Mouse (Mus musculus) heart, embryonic 16.5 days (tissue): Measurements from ENCODE around the gene Bik. TPM values are rescaled to one million over a fixed set of nuclear protein-coding genes. Genes with fewer than 3 reads are reported as not detected.

Experiments
- ATAC-seq: fragments of 200-750 bp; cut with Nextera tagmentation; replicated peaks from 2 replicates; pipeline ENCODE4 v1.8.0; 2017; ENCODE audit warnings: moderate number of reproducible peaks; ENCODE audit not compliant: insufficient read depth, low FRiP score; ENCODE audit errors: extremely low read depth
- H3K27ac ChIP-seq: fragments of 300-500 bp; sonication (generic); 2 replicates; pipeline ENCODE4 v1.5.1; 2014; ENCODE audit warnings: mild to moderate bottlenecking, low read length, control low read depth, moderate library complexity
- H3K27me3 ChIP-seq: fragments of 300-500 bp; sonication (generic); 2 replicates; pipeline ENCODE4 v1.6.1; 2014; ENCODE audit warnings: low read length, mixed read lengths; ENCODE audit not compliant: control insufficient read depth, insufficient read depth
- H3K36me3 ChIP-seq: fragments of 300-500 bp; sonication (generic); 2 replicates; pipeline ENCODE4 v1.6.1; 2014; ENCODE audit not compliant: control insufficient read depth, insufficient read depth
- H3K4me1 ChIP-seq: fragments of 300-500 bp; sonication (generic); 2 replicates; pipeline ENCODE4 v1.6.1; 2014; ENCODE audit warnings: low read length, mixed read lengths; ENCODE audit not compliant: control insufficient read depth, insufficient read depth
- H3K4me2 ChIP-seq: fragments of 300-500 bp; sonication (generic); 2 replicates; pipeline ENCODE4 v1.6.1; 2014; ENCODE audit warnings: low read depth, mild to moderate bottlenecking, control low read depth, low read length
- H3K4me3 ChIP-seq: fragments of 300-500 bp; sonication (generic); 2 replicates; pipeline ENCODE4 v1.5.1; 2014; ENCODE audit warnings: mild to moderate bottlenecking, control low read depth, low read length
- H3K9ac ChIP-seq: fragments of 300-500 bp; sonication (generic); 2 replicates; pipeline ENCODE4 v1.6.1; 2014; ENCODE audit warnings: low read length, control low read depth
- H3K9me3 ChIP-seq: fragments of 300-500 bp; sonication (generic); replicated peaks from 2 replicates; pipeline ENCODE4 v1.6.1; 2016; ENCODE audit warnings: low read length; ENCODE audit not compliant: control insufficient read depth
- WGBS: fragments of 180-500 bp; shearing (Covaris S2); extraction: QIAGEN DNeasy Blood & Tissue Kit; methylation state at CpG from one replicate; pipeline ENCODE4 v1.1.7; 2014; 5-methylcytosine and 5-hydroxymethylcytosine counted together
- polyA plus RNA-seq: library from polyadenylated mRNA; unstranded; fragments of >200 nt; fragmentation: Nextera tagmentation; extraction: Ambion mirVana; gene quantifications from 2 replicates; pipeline ENCODE4 v1.2.1, GENCODE M21; 2015

Bik gene
- 22.9 TPM in 2 replicates for polyA plus RNA-seq

- Histone ChIP-seq H3K27ac (peak within 1 kb of the TSS; percentile 68), H3K4me2 (peak within 1 kb of the TSS; percentile 93), H3K4me3 (peak within 1 kb of the TSS; percentile 85), H3K9ac (peak within 1 kb of the TSS; percentile 88), H3K36me3 (no peaks in the 10 kb centered on the region), H3K27me3 (no peaks in the 10 kb centered on the region), H3K9me3 (no peaks in the 10 kb centered on the region), H3K4me1 (peaks cover 82% of the 10 kb centered on the region)
- under 1% methylated on average over 45 of the region's 45 CpGs for WGBS
- ATAC-seq, result peak; percentile 53
Observed at GRCm38 (mm10) chr15:83526424-83527091, at the start of gene Bik. TSS of gene Bik (plus strand) at chr15:83526862.

- 64% methylated on average over 3 of the region's 3 CpGs for WGBS
Observed at GRCm38 (mm10) chr15:83478096-83478495, 48.6 kb upstream of the Bik start.

DNA sequence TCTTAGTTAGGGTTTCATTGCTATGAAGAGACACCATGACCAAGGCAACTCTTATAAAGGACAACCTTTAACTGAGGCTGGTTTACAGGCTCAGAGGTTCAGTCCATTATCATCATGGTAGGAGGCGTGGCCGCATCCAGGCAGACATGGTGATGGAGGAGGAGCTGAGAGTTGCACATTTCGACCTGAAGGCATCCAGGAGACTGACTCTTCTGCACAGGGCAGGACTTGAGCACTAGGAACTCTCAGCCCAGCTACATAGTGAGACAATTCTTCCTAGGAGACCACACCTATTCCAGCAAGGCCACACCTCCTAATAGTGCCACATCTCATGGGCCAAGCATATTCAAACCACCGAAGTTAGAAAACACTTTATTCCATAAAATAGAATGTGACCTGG, 46.8 kb upstream of the Bik start:
- no peak for ATAC-seq
- Histone ChIP-seq H3K4me1 (peaks cover 1% of the 10 kb centered on the region; the same call in 1 of the 2 replicates), H3K36me3 (no peaks in the 10 kb centered on the region), H3K27me3 (no peaks in the 10 kb centered on the region), H3K9me3 (no peaks in the 10 kb centered on the region), H3K27ac (no peak overlapping the region), H3K4me3 (no peak overlapping the region), H3K9ac (no peak overlapping the region), H3K4me2 (no peak overlapping the region)
- 89% methylated on average over 4 of the region's 4 CpGs for WGBS

More at GRCm38 (mm10) chr15:83478096-83478495, 48.6 kb upstream of the Bik start:
- no peak for ATAC-seq
- H3K9ac ChIP-seq, result no peak overlapping the region
- H3K9me3 ChIP-seq, result no peaks in the 10 kb centered on the region
- H3K36me3 ChIP-seq, result no peaks in the 10 kb centered on the region
- no peaks in the 10 kb centered on the region for H3K27me3 ChIP-seq
- H3K4me2 ChIP-seq, result no peak overlapping the region
- no peak overlapping the region for H3K4me3 ChIP-seq
- no peak overlapping the region for H3K27ac ChIP-seq
- H3K4me1 ChIP-seq, result peaks cover 15% of the 10 kb centered on the region

DNA sequence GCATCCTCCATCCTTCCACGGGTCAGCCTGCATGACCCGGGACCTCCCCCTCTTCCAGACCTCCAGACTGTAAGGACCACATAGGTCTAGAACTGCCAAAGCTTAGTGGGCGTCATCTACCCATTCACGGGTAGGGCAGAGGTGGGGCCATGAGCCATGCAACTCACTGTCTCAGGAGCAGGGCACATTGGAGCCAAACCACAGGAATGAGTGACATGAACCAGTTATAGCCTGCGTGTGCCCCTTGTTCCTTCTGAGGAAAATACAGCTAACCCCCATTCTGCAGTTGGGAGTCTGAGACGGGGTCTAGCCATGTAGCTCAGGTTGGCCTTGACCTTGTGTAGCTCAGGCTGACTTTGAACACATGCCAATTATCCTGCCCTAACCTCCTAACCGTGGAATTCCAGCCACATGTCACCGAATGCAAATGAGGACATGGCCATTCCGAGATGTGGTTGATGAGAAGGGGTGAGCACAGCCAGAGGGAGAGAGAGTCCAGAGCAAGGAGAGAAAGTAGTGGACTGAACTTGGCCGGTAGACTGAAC, 45.4 kb upstream of the Bik start:
- 64% methylated on average over 10 of the region's 10 CpGs for WGBS

DNA sequence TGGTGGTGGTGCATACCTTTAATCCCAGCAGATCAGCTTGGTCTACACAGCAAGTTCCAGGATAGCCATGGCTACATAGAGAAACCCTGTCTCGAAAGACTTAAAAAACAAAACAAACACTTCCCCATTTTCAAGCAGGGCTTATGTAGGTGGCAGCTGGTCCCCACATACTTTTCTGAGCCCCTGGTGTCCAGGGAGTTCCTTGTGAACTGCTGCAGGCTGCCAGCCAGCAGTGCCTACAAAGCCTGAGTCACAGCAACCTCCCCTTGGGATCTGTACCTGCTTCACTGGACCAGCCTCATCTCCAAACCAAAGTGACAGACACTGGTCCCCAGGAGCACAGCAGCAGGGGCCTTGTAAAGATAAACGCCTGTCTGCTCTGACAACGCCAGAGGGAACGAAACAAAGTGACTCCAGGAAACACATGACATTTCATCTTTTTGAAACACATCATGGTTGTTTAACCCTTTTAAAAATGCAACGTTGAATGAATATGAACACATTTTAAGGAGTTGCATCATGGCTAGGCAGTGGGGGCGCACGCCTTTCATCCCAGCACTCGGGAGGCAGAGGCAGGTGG, 43.9 kb upstream of the Bik start:
- Histone ChIP-seq H3K36me3 (no peaks in the 10 kb centered on the region), H3K4me3 (no peak overlapping the region), H3K27me3 (no peaks in the 10 kb centered on the region), H3K27ac (no peak overlapping the region), H3K9me3 (no peaks in the 10 kb centered on the region), H3K9ac (no peak overlapping the region), H3K4me2 (no peak overlapping the region), H3K4me1 (peaks cover 4% of the 10 kb centered on the region)
- 73% methylated on average over 8 of the region's 8 CpGs for WGBS
- ATAC-seq, result no peak

More for the DNA sequence above, 45.4 kb upstream of the Bik start:
- Histone ChIP-seq H3K9me3 (no peaks in the 10 kb centered on the region), H3K9ac (no peak overlapping the region), H3K4me2 (no peak overlapping the region), H3K4me1 (no peaks in the 10 kb centered on the region), H3K27me3 (no peaks in the 10 kb centered on the region), H3K27ac (no peak overlapping the region), H3K36me3 (no peaks in the 10 kb centered on the region), H3K4me3 (no peak overlapping the region)
- no peak for ATAC-seq

- WGBS, result 44% methylated on average over 2 of the region's 2 CpGs
- Histone ChIP-seq H3K9me3 (no peaks in the 10 kb centered on the region), H3K4me1 (peaks cover 8% of the 10 kb centered on the region), H3K4me3 (no peak overlapping the region), H3K27me3 (no peaks in the 10 kb centered on the region), H3K4me2 (no peak overlapping the region), H3K27ac (no peak overlapping the region), H3K36me3 (no peaks in the 10 kb centered on the region), H3K9ac (no peak overlapping the region)
- ATAC-seq, result no peak
Observed at GRCm38 (mm10) chr15:83483482-83483881, 43.2 kb upstream of the Bik start.

GRCm38 (mm10) chr15:83484311-83484710, 42.4 kb upstream of the Bik start:
- 88% methylated on average over 10 of the region's 10 CpGs for WGBS
- Histone ChIP-seq H3K36me3 (no peaks in the 10 kb centered on the region), H3K27ac (no peak overlapping the region), H3K9ac (no peak overlapping the region), H3K27me3 (no peaks in the 10 kb centered on the region), H3K4me1 (peaks cover 8% of the 10 kb centered on the region), H3K9me3 (no peaks in the 10 kb centered on the region), H3K4me3 (no peak overlapping the region), H3K4me2 (no peak overlapping the region)
- ATAC-seq, result no peak

DNA sequence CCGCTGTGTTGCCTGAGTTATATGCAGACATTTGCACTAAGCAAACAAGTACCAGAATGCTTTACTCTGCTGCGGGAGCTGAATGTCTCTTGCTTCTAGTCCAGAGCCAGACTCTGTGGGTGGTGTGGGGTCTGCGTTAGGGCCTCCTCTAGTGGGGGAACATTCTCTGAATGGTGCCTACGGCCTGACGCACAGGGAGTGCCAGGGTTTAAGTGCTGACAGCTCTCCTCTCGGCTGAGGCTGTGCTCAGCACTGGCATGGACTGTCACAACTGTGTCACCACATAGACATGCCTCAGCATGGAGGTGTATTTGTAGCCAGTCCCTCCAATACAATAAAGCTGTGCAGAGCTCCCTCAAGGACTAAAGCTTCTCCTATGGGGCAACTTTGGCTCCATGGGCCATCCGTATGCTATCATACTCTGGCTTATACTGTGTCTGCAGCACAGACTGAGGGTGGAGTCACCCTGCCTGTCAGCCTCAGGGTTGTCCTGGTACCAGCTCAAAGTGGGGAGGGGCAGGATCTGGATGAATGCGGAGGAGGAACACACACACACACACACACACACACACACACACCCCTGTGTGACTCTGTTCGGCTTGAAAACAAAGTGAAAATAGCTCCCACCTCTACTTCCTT, 39.1 kb upstream of the Bik start:
- no peak overlapping the region for H3K4me2 ChIP-seq
- peaks cover 8% of the 10 kb centered on the region for H3K4me1 ChIP-seq
- peak; percentile 78 for ATAC-seq
- H3K27ac ChIP-seq, result peak overlapping the region; percentile 58
- H3K9me3 ChIP-seq, result no peaks in the 10 kb centered on the region
- H3K27me3 ChIP-seq, result no peaks in the 10 kb centered on the region
- H3K4me3 ChIP-seq, result no peak overlapping the region
- peak overlapping the region; percentile 7; the same call in 1 of the 2 replicates for H3K9ac ChIP-seq
- no peaks in the 10 kb centered on the region for H3K36me3 ChIP-seq
- 41% methylated on average over 9 of the region's 9 CpGs for WGBS

GRCm38 (mm10) chr15:83489471-83489870, 37.2 kb upstream of the Bik start:
- 52% methylated on average over 20 of the region's 20 CpGs for WGBS
- Histone ChIP-seq H3K27me3 (no peaks in the 10 kb centered on the region), H3K36me3 (no peaks in the 10 kb centered on the region), H3K4me1 (peaks cover 8% of the 10 kb centered on the region), H3K27ac (no peak overlapping the region), H3K9ac (no peak overlapping the region), H3K4me2 (no peak overlapping the region), H3K9me3 (no peaks in the 10 kb centered on the region), H3K4me3 (no peak overlapping the region)
- no peak for ATAC-seq
